Mouse (Mus musculus) lung, embryonic 14.5 days (tissue): ENCODE data around the gene Galnt17. TPM values are rescaled to one million over a fixed set of nuclear protein-coding genes. Genes with fewer than 3 reads are reported as not detected.
A peak's percentile ranks its signal among the peaks of the same experiment; 100 is the strongest.

Source experiments
- ATAC-seq: fragments of 200-750 bp; cut with Nextera tagmentation; 2 replicates; pipeline ENCODE4 v1.8.0; 2017; ENCODE audit warnings: mild to moderate bottlenecking, moderate TSS enrichment, moderate library complexity; ENCODE audit not compliant: insufficient read depth
- DNase-seq: peaks from one replicate; pipeline ENCODE4 v3.0.0-alpha.2; 2015
- H3K27ac ChIP-seq: fragments of 300-500 bp; sonication (generic); 2 replicates; pipeline ENCODE4 v1.5.1; 2014; ENCODE audit warnings: low read depth, mild to moderate bottlenecking, moderate library complexity
- H3K27me3 ChIP-seq: fragments of 300-500 bp; sonication (generic); 2 replicates; pipeline ENCODE4 v1.6.1; 2014; ENCODE audit warnings: low read length, control low read depth; ENCODE audit not compliant: insufficient read depth
- H3K36me3 ChIP-seq: fragments of 300-500 bp; sonication (generic); 2 replicates; pipeline ENCODE4 v1.6.1; 2014; ENCODE audit warnings: control low read depth; ENCODE audit not compliant: insufficient read depth
- H3K4me1 ChIP-seq: fragments of 300-500 bp; sonication (generic); 2 replicates; pipeline ENCODE4 v1.6.1; 2014; ENCODE audit warnings: antibody characterized with exemption, control low read depth; ENCODE audit not compliant: insufficient read depth
- H3K4me2 ChIP-seq: fragments of 300-500 bp; sonication (generic); 2 replicates; pipeline ENCODE4 v1.6.1; 2014; ENCODE audit warnings: mild to moderate bottlenecking
- H3K4me3 ChIP-seq: fragments of 300-500 bp; sonication (generic); 2 replicates; pipeline ENCODE4 v1.5.1; 2014; ENCODE audit warnings: low read depth, low read length
- H3K9ac ChIP-seq: fragments of 300-500 bp; sonication (generic); 2 replicates; pipeline ENCODE4 v1.6.1; 2014
- H3K9me3 ChIP-seq: fragments of 300-500 bp; sonication (generic); 2 replicates; pipeline ENCODE4 v1.6.1; 2016; ENCODE audit warnings: low read depth, low read length, control low read depth
- CTCF ChIP-seq: IDR thresholded peaks from 2 replicates; pipeline ENCODE4 v1.5.1; 2016; ENCODE audit warnings: antibody characterized with exemption, low read depth
- WGBS: fragments of 180-500 bp; shearing (Covaris S2); extraction: QIAGEN DNeasy Blood & Tissue Kit; methylation state at CpG from one replicate; pipeline ENCODE4 v1.1.7; 2014; 5-methylcytosine and 5-hydroxymethylcytosine counted together
- polyA plus RNA-seq: library from polyadenylated mRNA; unstranded; fragments of >200 nt; fragmentation: Nextera tagmentation; extraction: Ambion mirVana; gene quantifications from 2 replicates; pipeline ENCODE4 v1.2.1, GENCODE M21; 2014

The Galnt17 gene
- polyA plus RNA-seq, 1 experiment from 2014 or later, result 1.2 TPM

DNA sequence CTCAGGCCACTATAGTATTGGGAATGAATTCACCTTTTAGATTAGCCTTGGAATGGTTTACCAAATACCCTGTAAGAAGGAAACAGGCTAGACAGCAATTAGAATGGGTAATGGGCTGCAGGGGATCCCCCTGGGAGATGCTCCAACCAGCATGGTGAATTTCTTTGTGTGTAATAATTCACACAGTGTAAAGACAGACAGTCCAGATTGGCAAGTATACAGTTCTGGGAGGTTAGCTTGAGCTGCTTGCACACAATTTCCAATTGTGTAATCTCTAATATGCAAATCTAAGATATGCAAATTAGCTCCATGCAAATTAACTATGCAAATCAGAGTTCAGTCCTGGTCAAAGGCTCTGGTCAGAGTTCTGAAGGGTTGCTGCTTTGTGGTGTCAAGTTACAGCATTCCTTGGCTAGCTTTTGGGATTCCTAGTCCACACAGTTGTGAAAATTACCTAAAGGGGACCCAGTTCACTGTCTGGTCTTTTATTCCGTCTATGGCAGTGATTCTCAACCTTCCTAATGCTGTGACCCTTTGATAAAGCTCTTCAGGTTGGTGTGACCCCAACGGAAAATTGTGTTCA lies 384.0 kb downstream of the Galnt17 start:
- WGBS, result 23% methylated on average over 2 of the region's 2 CpGs
- H3K36me3 ChIP-seq, result no peaks in the 10 kb centered on the region
- no peak overlapping the region for H3K4me2 ChIP-seq
- no peak overlapping the region for H3K4me3 ChIP-seq
- no peak for ATAC-seq
- H3K9ac ChIP-seq, result no peak overlapping the region
- H3K4me1 ChIP-seq, result 0 out of 2 replicates have a peak, but pooled peaks cover 3% of the 10 kb centered on the region
- DNase-seq, result peak; percentile 10
- H3K27me3 ChIP-seq, result no peaks in the 10 kb centered on the region
- 0 out of 2 replicates have a peak, but pooled peaks cover 4% of the 10 kb centered on the region for H3K9me3 ChIP-seq
- H3K27ac ChIP-seq, result no peak overlapping the region
- no peak for TF ChIP-seq CTCF

DNA sequence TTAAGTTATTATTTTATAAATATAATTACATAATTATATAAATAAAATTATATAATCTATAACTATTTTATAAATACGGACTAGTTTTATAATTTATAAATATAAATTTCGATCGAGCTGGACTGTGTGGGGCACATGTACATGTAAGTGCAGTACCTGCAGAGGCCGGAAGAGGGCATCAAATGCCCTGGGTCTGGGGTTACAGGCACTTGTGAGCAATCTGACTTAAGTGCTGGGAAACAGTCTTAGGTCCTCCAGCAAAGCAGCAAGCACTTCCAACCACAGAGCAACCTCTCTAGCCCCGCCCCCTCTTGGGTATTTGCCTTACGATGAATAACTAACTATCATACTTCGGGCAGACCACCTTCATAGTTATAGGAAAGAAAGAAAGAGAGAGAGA lies 388.3 kb downstream of the Galnt17 start:
- DNase-seq (no peak), ATAC-seq (no peak)
- H3K27me3 ChIP-seq, result no peaks in the 10 kb centered on the region
- no peaks in the 10 kb centered on the region for H3K9me3 ChIP-seq
- no peaks in the 10 kb centered on the region for H3K36me3 ChIP-seq
- no peak for TF ChIP-seq CTCF
- H3K4me3 ChIP-seq, result no peak overlapping the region
- H3K9ac ChIP-seq, result no peak overlapping the region
- no peaks in the 10 kb centered on the region for H3K4me1 ChIP-seq
- WGBS, result 85% methylated on average over 7 of the region's 7 CpGs
- no peak overlapping the region for H3K27ac ChIP-seq
- no peak overlapping the region for H3K4me2 ChIP-seq

DNA sequence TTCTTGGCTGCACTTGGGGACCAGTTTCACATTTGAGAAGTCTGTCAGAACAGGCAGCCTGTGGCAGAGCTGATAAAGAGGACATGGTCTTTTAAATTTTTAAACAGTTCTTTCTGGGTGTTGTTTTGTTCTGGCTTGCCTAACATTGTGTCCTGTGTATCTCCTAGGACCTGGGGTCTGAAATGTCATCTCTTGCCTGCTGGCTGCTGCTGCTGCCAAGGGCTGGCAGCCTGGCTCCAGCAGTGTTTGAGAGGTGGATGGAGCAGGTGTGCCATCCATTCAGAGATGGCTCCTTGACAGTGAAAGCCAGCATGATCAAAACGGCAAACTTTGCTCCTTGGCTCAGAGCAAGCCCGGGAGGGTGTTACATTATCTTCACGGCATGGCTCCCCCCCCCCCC lies 393.7 kb downstream of the Galnt17 start:
- WGBS, result 42% methylated on average over 3 of the region's 3 CpGs
- Histone ChIP-seq H3K4me1 (no peaks in the 10 kb centered on the region), H3K9me3 (no peaks in the 10 kb centered on the region), H3K4me2 (no peak overlapping the region), H3K4me3 (no peak overlapping the region), H3K27me3 (no peaks in the 10 kb centered on the region), H3K27ac (no peak overlapping the region), H3K36me3 (no peaks in the 10 kb centered on the region), H3K9ac (no peak overlapping the region)
- DNase-seq (no peak), ATAC-seq (no peak)
- TF ChIP-seq CTCF, result no peak

DNA sequence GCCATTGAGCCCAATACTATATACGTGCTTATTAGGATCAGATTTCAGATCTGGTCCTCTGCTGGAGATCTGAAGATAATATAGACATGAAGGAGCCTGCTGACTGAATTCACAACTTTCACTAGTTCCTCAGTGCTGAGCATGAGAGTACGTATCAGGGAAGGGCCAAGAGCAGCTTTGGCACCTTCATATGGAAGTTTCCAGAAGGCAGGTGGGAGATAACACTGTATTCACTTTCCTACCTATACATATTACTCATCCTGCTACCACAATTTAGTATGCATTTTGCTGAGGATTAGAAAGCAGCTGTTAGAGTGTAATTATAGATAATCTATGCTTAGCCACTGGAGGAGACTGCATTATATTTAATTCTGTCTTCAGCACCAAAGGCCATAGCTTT lies 396.7 kb downstream of the Galnt17 start:
- DNase-seq (no peak), ATAC-seq (no peak)
- Histone ChIP-seq H3K9me3 (no peaks in the 10 kb centered on the region), H3K4me2 (no peak overlapping the region), H3K27me3 (no peaks in the 10 kb centered on the region), H3K4me1 (no peaks in the 10 kb centered on the region), H3K36me3 (no peaks in the 10 kb centered on the region), H3K4me3 (no peak overlapping the region), H3K9ac (no peak overlapping the region), H3K27ac (no peak overlapping the region)
- TF ChIP-seq CTCF, result no peak
- WGBS, result 65% methylated on average over 2 of the region's 2 CpGs

DNA sequence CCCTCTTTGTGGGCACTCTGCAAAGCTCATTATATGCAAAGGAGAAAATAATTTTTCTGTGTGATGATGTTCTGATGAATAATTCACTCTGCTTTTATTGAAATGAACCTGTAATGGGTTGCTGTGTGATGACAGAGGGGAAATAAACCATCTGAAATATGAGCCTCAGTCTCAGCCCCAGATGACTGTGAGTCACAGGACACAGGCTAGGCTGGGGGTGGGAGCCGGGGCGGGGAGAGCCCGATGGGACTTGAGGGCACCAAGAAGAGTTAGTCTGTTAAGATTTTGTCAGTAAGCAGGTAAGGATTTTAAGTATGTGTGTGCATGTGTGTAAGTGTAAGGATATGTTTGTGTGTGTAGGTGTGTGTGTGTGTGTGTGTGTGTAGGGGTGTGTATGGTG lies 406.6 kb downstream of the Galnt17 start:
- 79% methylated on average over 3 of the region's 3 CpGs for whole genome bisulfite sequencing
- Histone ChIP-seq H3K4me2 (no peak overlapping the region), H3K27me3 (no peaks in the 10 kb centered on the region), H3K4me3 (no peak overlapping the region), H3K36me3 (no peaks in the 10 kb centered on the region), H3K4me1 (no peaks in the 10 kb centered on the region), H3K9ac (no peak overlapping the region), H3K9me3 (no peaks in the 10 kb centered on the region), H3K27ac (no peak overlapping the region)
- ATAC-seq (no peak), DNase-seq (no peak)
- no peak for TF ChIP-seq CTCF

DNA sequence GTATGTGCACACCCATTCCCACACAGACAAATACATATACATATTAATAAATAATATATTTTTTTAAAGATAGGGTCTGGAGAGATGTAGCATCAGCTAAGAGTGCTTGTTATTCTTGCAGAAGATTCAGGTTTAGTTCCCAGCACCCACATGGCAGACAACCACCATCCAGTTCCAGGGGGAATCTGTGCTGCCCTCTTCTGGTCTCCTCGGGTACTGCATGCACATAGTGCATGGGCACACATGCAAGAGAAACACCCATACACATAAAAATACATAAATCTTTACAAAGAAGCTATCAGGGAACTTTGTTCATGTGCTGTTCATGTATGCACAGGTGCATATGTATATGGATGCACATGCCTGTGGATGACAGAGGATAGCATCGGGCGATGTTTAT lies 412.3 kb downstream of the Galnt17 start:
- Histone ChIP-seq H3K36me3 (no peaks in the 10 kb centered on the region), H3K27ac (no peak overlapping the region), H3K27me3 (no peaks in the 10 kb centered on the region), H3K4me1 (no peaks in the 10 kb centered on the region), H3K9ac (no peak overlapping the region), H3K4me2 (no peak overlapping the region), H3K4me3 (no peak overlapping the region), H3K9me3 (no peaks in the 10 kb centered on the region)
- ATAC-seq (no peak), DNase-seq (no peak)
- peak; percentile 53 for TF ChIP-seq CTCF
- 97% methylated on average over 3 of the region's 3 CpGs for WGBS

DNA sequence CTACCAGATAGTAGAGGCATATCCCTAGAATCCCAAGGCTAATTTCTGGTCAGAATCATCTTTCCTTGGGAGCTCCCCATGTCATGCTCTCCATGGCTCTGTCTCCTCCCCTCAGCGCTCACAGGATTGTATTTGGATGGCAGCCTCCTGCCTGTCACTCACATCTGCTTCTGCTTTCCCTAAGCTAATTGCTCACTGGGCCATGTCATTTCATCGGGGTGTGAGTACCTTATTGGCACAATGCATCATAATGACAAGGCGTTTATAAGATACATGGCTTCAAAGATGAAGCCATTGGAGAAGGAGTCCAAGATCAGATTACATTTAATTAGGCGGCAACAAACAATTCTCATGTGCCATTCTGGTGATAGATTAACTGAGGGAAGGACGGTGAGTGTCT lies 416.6 kb downstream of the Galnt17 start:
- Histone ChIP-seq H3K9ac (no peak overlapping the region), H3K4me2 (no peak overlapping the region), H3K4me3 (no peak overlapping the region), H3K27ac (no peak overlapping the region), H3K27me3 (no peaks in the 10 kb centered on the region), H3K36me3 (no peaks in the 10 kb centered on the region), H3K4me1 (no peaks in the 10 kb centered on the region), H3K9me3 (no peaks in the 10 kb centered on the region)
- no peak for TF ChIP-seq CTCF
- 36% methylated on average over 5 of the region's 5 CpGs for WGBS
- DNase-seq, result peak; percentile 55
- ATAC-seq, result no peak; the same call in 1 of the 2 replicates

DNA sequence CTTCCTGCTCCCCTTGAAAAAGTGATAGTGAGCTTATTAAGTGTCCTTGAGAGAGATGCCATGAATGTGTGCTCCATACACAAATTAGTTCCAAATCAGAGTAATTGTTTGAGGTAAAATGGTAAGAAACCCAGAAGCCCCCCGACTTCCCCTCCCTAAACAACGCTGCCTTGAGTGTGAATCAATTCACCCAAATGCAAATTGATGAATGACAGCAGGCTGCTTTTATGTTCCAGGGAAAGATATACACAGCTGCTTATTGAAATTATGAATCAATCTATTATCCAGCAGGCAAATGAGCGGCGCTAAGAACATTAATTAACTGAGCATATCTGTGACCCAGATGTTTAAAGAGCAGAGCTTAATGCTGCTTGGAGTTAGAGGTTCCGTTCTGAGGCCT lies 428.0 kb downstream of the Galnt17 start:
- ATAC-seq, result no peak
- DNase-seq, result no peak
- 0 out of 2 replicates have a peak, but pooled peaks cover 7% of the 10 kb centered on the region for H3K9me3 ChIP-seq
- no peak overlapping the region for H3K9ac ChIP-seq
- H3K4me3 ChIP-seq, result no peak overlapping the region
- no peak overlapping the region for H3K4me2 ChIP-seq
- H3K27ac ChIP-seq, result no peak overlapping the region
- H3K4me1 ChIP-seq, result no peaks in the 10 kb centered on the region
- WGBS, result 62% methylated on average over 5 of the region's 5 CpGs
- no peaks in the 10 kb centered on the region for H3K36me3 ChIP-seq
- no peaks in the 10 kb centered on the region for H3K27me3 ChIP-seq
- no peak for TF ChIP-seq CTCF
